Mouse (Mus musculus): ENCODE data around the gene Gm3336.

- no peak for TF ChIP-seq CTCF (IDR thresholded peaks at IDR 0.05; ENCODE audit: control insufficient read depth, insufficient read depth, low read length)
- no peak for TF ChIP-seq POLR2A (IDR thresholded peaks at IDR 0.05; ENCODE audit: borderline replicate concordance, control insufficient read depth, low read depth, low read length)
Measured at GRCm38 (mm10) chr8:70672325-70673078, 45.8 kb upstream of the Gm3336 start.

Data from bone marrow, adult 2 months (tissue).